In the genomic region with DNA sequence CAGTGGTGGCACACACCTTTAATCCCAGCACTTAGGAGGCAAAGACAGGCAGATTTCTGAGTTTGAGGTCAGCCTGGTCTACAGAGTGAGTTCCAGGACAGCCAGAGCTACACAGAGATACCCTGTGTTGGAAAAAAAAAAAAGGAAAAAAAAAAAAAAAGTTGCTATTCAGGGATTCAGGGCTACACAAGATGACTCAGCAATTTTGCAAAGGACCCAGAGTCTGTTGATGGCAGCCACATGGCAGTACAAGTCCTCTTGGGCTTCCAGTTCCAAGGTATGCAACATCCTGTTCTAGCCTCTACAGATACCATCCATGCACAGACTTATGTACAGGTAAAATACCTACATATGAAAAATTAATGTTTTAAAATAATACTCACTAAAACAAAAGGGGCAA, we compare ENCODE assay signal across 25 mouse cellular contexts.
"Had no signal": no experiment of that assay in that cellular context is flagged by ENCODE, and none has a peak within 500 bp of the region (broad histone marks: within the 10 kb centered on the region; RNA-seq: fewer than 3 reads in every experiment).

No protein-coding gene starts in this region.

- H3K27me3 ChIP-seq: heart, embryonic 13.5 days; heart, embryonic 15.5 days; hindbrain, embryonic 13.5 days; hindbrain, embryonic 15.5 days; kidney, embryonic 15.5 days; limb, embryonic 13.5 days; limb, embryonic 15.5 days; liver, embryonic 12.5 days had no signal

- H3K27ac ChIP-seq: heart, adult 2 months; heart, embryonic 13.5 days; heart, embryonic 15.5 days; hindbrain, embryonic 13.5 days; hindbrain, embryonic 15.5 days; hindbrain, postnatal 0 days; kidney, embryonic 15.5 days; kidney, postnatal 0 days; layer of hippocampus, adult 2 months; limb, embryonic 13.5 days; limb, embryonic 15.5 days; liver, embryonic 12.5 days; liver, embryonic 14.5 days had no signal

- H3K9me3 ChIP-seq: heart, embryonic 15.5 days; hindbrain, embryonic 13.5 days; hindbrain, embryonic 15.5 days; kidney, embryonic 15.5 days; limb, embryonic 13.5 days; limb, embryonic 15.5 days; liver, embryonic 12.5 days had no signal

- H3K36me3 ChIP-seq: heart, embryonic 13.5 days; heart, embryonic 15.5 days; hindbrain, embryonic 13.5 days; hindbrain, embryonic 15.5 days; kidney, embryonic 15.5 days; limb, embryonic 13.5 days; limb, embryonic 15.5 days; liver, embryonic 12.5 days had no signal

- H3K4me3 ChIP-seq: heart, adult 2 months; heart, embryonic 13.5 days; heart, embryonic 15.5 days; hindbrain, embryonic 13.5 days; hindbrain, embryonic 15.5 days; kidney, embryonic 15.5 days; layer of hippocampus, adult 2 months; limb, embryonic 13.5 days; limb, embryonic 15.5 days; liver, embryonic 12.5 days had no signal

- H3K9ac ChIP-seq: heart, embryonic 13.5 days; heart, embryonic 15.5 days; hindbrain, embryonic 13.5 days; hindbrain, embryonic 15.5 days; kidney, embryonic 15.5 days; limb, embryonic 13.5 days; limb, embryonic 15.5 days; liver, embryonic 12.5 days; liver, embryonic 14.5 days had no signal

- H3K4me2 ChIP-seq: heart, embryonic 11.5 days; heart, embryonic 13.5 days; heart, embryonic 15.5 days; hindbrain, embryonic 13.5 days; hindbrain, embryonic 15.5 days; kidney, embryonic 15.5 days; limb, embryonic 13.5 days; limb, embryonic 15.5 days; liver, embryonic 12.5 days had no signal

- H3K4me1 ChIP-seq: heart, embryonic 13.5 days; heart, embryonic 15.5 days; hindbrain, embryonic 13.5 days; hindbrain, embryonic 15.5 days; kidney, embryonic 15.5 days; limb, embryonic 13.5 days; limb, embryonic 15.5 days; liver, embryonic 12.5 days had no signal

- DNase-seq: gastrocnemius, postnatal 14 days; gastrocnemius, postnatal 36 days; heart, adult 11 months; heart, adult 2 months; heart, postnatal 14 days; heart, postnatal 36 days; kidney, adult 11 months; kidney, adult 2 months; kidney, adult 9 months; kidney, postnatal 14 days; kidney, postnatal 36 days; left cerebral cortex, postnatal 4 days had no signal
